Mouse (Mus musculus) layer of hippocampus, adult 8-10 months (tissue): ENCODE measurements around the gene Il17rd. TPM values are rescaled to one million over a fixed set of nuclear protein-coding genes. Genes with fewer than 3 reads are reported as not detected.

Source experiments
- DNase-seq, 2 experiments: peaks; one replicate each; pipeline ENCODE4 v3.0.0; 2022; ENCODE audit warnings: low spot score in 2 of 2
- total RNA-seq, 4 experiments: library from RNA; stranded (reverse); gene quantifications; 2 replicates each; pipeline ENCODE4 v1.2.4; 2022

Il17rd gene
- total RNA-seq, 4 experiments from 2014 or later, result 3.0 to 4.5 (median 3.5) TPM

GRCm38 (mm10) chr14:27085471-27085870 lies 46.7 kb downstream of the Il17rd start:
- DNase-seq, result no peak

- DNase-seq, result no peak
Measured at GRCm38 (mm10) chr14:27085999-27086398, 47.3 kb downstream of the Il17rd start.

- no peak for DNase-seq
Measured at GRCm38 (mm10) chr14:27094247-27094646, 55.5 kb downstream of the Il17rd start.

GRCm38 (mm10) chr14:27096133-27096532 lies 57.4 kb downstream of the Il17rd start:
- no peak for DNase-seq

- DNase-seq, result peak; percentile 62 to 84
Measured at GRCm38 (mm10) chr14:27096779-27097178, 58.0 kb downstream of the Il17rd start.

GRCm38 (mm10) chr14:27101735-27102134 lies 63.0 kb downstream of the Il17rd start:
- DNase-seq, result no peak

GRCm38 (mm10) chr14:27102720-27103119 lies 64.0 kb downstream of the Il17rd start:
- peak; percentile 34 to 48 for DNase-seq

GRCm38 (mm10) chr14:27105731-27106457 lies 67.2 kb downstream of the Il17rd start:
- peak; percentile 50 to 59 for DNase-seq

- DNase-seq, result no peak
Measured at GRCm38 (mm10) chr14:27108748-27109504, 70.2 kb downstream of the Il17rd start.

GRCm38 (mm10) chr14:27114362-27115274 lies 75.9 kb downstream of the Il17rd start, which contains the start of gene Arhgef3:
Arhgef3 (plus strand) TSS chr14:27114899.
- no peak for DNase-seq

GRCm38 (mm10) chr14:27115275-27115660 lies 76.5 kb downstream of the Il17rd start:
- DNase-seq, result no peak

GRCm38 (mm10) chr14:27115991-27116390 lies 77.2 kb downstream of the Il17rd start:
- DNase-seq, result no peak

GRCm38 (mm10) chr14:27116577-27117165 lies 77.9 kb downstream of the Il17rd start:
- no peak for DNase-seq

- DNase-seq, result no peak
Measured at GRCm38 (mm10) chr14:27118546-27118945, 79.8 kb downstream of the Il17rd start.

GRCm38 (mm10) chr14:27122646-27123045 lies 83.9 kb downstream of the Il17rd start:
- no peak for DNase-seq

- no peak for DNase-seq
Measured at GRCm38 (mm10) chr14:27123543-27123942, 84.8 kb downstream of the Il17rd start.

GRCm38 (mm10) chr14:27130031-27130430 lies 91.3 kb downstream of the Il17rd start:
- DNase-seq, result no peak

GRCm38 (mm10) chr14:27130676-27131075 lies 91.9 kb downstream of the Il17rd start:
- no peak for DNase-seq

GRCm38 (mm10) chr14:27131521-27131920 lies 92.8 kb downstream of the Il17rd start:
- no peak for DNase-seq

- peak; percentile 49 to 54 for DNase-seq
Measured at GRCm38 (mm10) chr14:27138891-27139290, 100.2 kb downstream of the Il17rd start.

- DNase-seq, result no peak
Measured at GRCm38 (mm10) chr14:27139968-27140367, 101.2 kb downstream of the Il17rd start.
